Mouse (Mus musculus) fibroblast of lung, adult 2 months (primary cell): Measurements from ENCODE around the gene Ankle1.

Experiments
- DNase-seq: peaks from one replicate; pipeline ENCODE4 v3.0.0-alpha.2; 2011; ENCODE audit warnings: low read depth

The Ankle1 gene

GRCm38 (mm10) chr8:71405401-71406098 is at the start of gene Ankle1:
Ankle1 (plus strand) TSS chr8:71406010.
- DNase-seq: peak; percentile 84

GRCm38 (mm10) chr8:71358026-71358425 is 47.8 kb upstream of the Ankle1 start:
- no peak for DNase-seq

- peak; percentile 85 for DNase-seq
Observed at GRCm38 (mm10) chr8:71366771-71367528, 38.9 kb upstream of the Ankle1 start, which contains the start of gene Use1. Use1 (plus strand) TSS chr8:71366848.

GRCm38 (mm10) chr8:71367529-71368176 is 38.2 kb upstream of the Ankle1 start:
- DNase-seq: no peak

GRCm38 (mm10) chr8:71368366-71368765 is 37.4 kb upstream of the Ankle1 start:
- no peak for DNase-seq

GRCm38 (mm10) chr8:71369040-71369718 is 36.6 kb upstream of the Ankle1 start:
- no peak for DNase-seq

GRCm38 (mm10) chr8:71370711-71371235 is 35.0 kb upstream of the Ankle1 start:
- no peak for DNase-seq

GRCm38 (mm10) chr8:71371236-71371848 is 34.5 kb upstream of the Ankle1 start, which contains the start of gene Ocel1:
Ocel1 (plus strand) TSS chr8:71371298.
- DNase-seq: peak; percentile 92

- DNase-seq: no peak
Observed at GRCm38 (mm10) chr8:71372427-71372826, 33.4 kb upstream of the Ankle1 start.

GRCm38 (mm10) chr8:71373000-71373399 is 32.8 kb upstream of the Ankle1 start:
- DNase-seq: no peak

GRCm38 (mm10) chr8:71374616-71375206 is 31.1 kb upstream of the Ankle1 start:
- no peak for DNase-seq

GRCm38 (mm10) chr8:71375581-71376422 is 30.0 kb upstream of the Ankle1 start:
- DNase-seq: no peak

- DNase-seq: no peak
Observed at GRCm38 (mm10) chr8:71376423-71377030, 29.3 kb upstream of the Ankle1 start.

GRCm38 (mm10) chr8:71379008-71379407 is 26.8 kb upstream of the Ankle1 start:
- DNase-seq: no peak

- DNase-seq: no peak
Observed at GRCm38 (mm10) chr8:71379512-71380075, 26.2 kb upstream of the Ankle1 start.

- no peak for DNase-seq
Observed at GRCm38 (mm10) chr8:71380178-71381171, 25.3 kb upstream of the Ankle1 start.

- DNase-seq: no peak
Observed at GRCm38 (mm10) chr8:71381421-71381970, 24.3 kb upstream of the Ankle1 start, which contains the start of gene Nr2f6. Nr2f6 (minus strand) TSS chr8:71381960.
